Mouse (Mus musculus) heart, postnatal 0 days (tissue): ENCODE data around the gene Gm37240. TPM values are rescaled to one million over a fixed set of nuclear protein-coding genes. Genes with fewer than 3 reads are reported as not detected.

ENCODE experiments used
- ATAC-seq: fragments of 200-750 bp; cut with Nextera tagmentation; 2 replicates; pipeline ENCODE4 v1.8.0; 2017; ENCODE audit warnings: low read depth, moderate number of reproducible peaks, moderate library complexity; ENCODE audit not compliant: insufficient read depth
- DNase-seq: peaks from one replicate; pipeline ENCODE4 v3.0.0-alpha.2; 2016; ENCODE audit warnings: low spot score
- H3K27ac ChIP-seq: fragments of 300-500 bp; sonication (generic); 2 replicates; pipeline ENCODE4 v1.5.1; 2014; ENCODE audit warnings: low read depth, mild to moderate bottlenecking
- H3K27me3 ChIP-seq: fragments of 300-500 bp; sonication (generic); 2 replicates; pipeline ENCODE4 v1.6.1; 2014; ENCODE audit warnings: low read length, mixed read lengths; ENCODE audit not compliant: control insufficient read depth, insufficient read depth
- H3K36me3 ChIP-seq: fragments of 300-500 bp; sonication (generic); replicated peaks from 2 replicates; pipeline ENCODE4 v1.6.1; 2014; ENCODE audit warnings: low read length, mixed read lengths; ENCODE audit not compliant: control insufficient read depth, insufficient read depth
- H3K4me1 ChIP-seq: fragments of 300-500 bp; sonication (generic); 2 replicates; pipeline ENCODE4 v1.6.1; 2014; ENCODE audit warnings: antibody characterized with exemption; ENCODE audit not compliant: control insufficient read depth, insufficient read depth
- H3K4me2 ChIP-seq: fragments of 300-500 bp; sonication (generic); 2 replicates; pipeline ENCODE4 v1.6.1; 2014; ENCODE audit warnings: low read depth, mild to moderate bottlenecking, low read length, moderate library complexity
- H3K4me3 ChIP-seq: fragments of 300-500 bp; sonication (generic); 2 replicates; pipeline ENCODE4 v1.5.1; 2014; ENCODE audit warnings: low read depth, low read length
- H3K9ac ChIP-seq: fragments of 300-500 bp; sonication (generic); replicated peaks from 2 replicates; pipeline ENCODE4 v1.6.1; 2014; ENCODE audit warnings: low read depth, low read length, mixed read lengths
- H3K9me3 ChIP-seq: fragments of 300-500 bp; sonication (generic); replicated peaks from 2 replicates; pipeline ENCODE4 v1.6.1; 2016; ENCODE audit warnings: low read length; ENCODE audit not compliant: control insufficient read depth
- CTCF ChIP-seq: IDR thresholded peaks from 2 replicates; pipeline ENCODE4 v1.5.1; 2016; ENCODE audit warnings: antibody characterized with exemption, control low read depth, low read depth
- EP300 ChIP-seq: IDR thresholded peaks from 2 replicates; pipeline ENCODE4 v1.6.1; 2016; ENCODE audit warnings: antibody characterized with exemption, low read depth
- WGBS: fragments of 180-500 bp; shearing (Covaris S2); extraction: QIAGEN DNeasy Blood & Tissue Kit; methylation state at CpG from one replicate; pipeline ENCODE4 v1.1.7; 2014; 5-methylcytosine and 5-hydroxymethylcytosine counted together
- polyA plus RNA-seq: library from polyadenylated mRNA; unstranded; fragments of >200 nt; fragmentation: Nextera tagmentation; extraction: Ambion mirVana; gene quantifications from 2 replicates; pipeline ENCODE4 v1.2.1, GENCODE M21; 2015
- total RNA-seq: library from RNA; depleted of rRNA; stranded (reverse); fragments of >200 nt; gene quantifications from 2 replicates; pipeline ENCODE4 v1.2.3, GENCODE M21; 2014; ENCODE audit warnings: low replicate concordance

Gm37240 gene
- total and polyA plus RNA-seq, 2 experiments from 2014 or later, result 21.7 to 72.1 TPM

- 77% methylated on average over 2 of the region's 2 CpGs for WGBS
- Histone ChIP-seq H3K9ac (no peak overlapping the region), H3K27ac (no peak overlapping the region), H3K9me3 (no peaks in the 10 kb centered on the region), H3K4me2 (no peak overlapping the region), H3K4me3 (no peak overlapping the region), H3K36me3 (no peaks in the 10 kb centered on the region), H3K4me1 (peaks cover 9% of the 10 kb centered on the region), H3K27me3 (no peaks in the 10 kb centered on the region)
- DNase-seq (no peak), ATAC-seq (no peak)
- no peak for TF ChIP-seq EP300
Measured at GRCm38 (mm10) chr3:85780332-85780731, 107.0 kb downstream of the Gm37240 start.

GRCm38 (mm10) chr3:85777841-85778240, 109.5 kb downstream of the Gm37240 start:
- TF ChIP-seq EP300, result no peak
- no peak for TF ChIP-seq CTCF
- WGBS, result 28% methylated on average over 2 of the region's 2 CpGs
- peak; percentile 47 for DNase-seq

GRCm38 (mm10) chr3:85777356-85777755, 110.0 kb downstream of the Gm37240 start:
- no peak overlapping the region for H3K4me2 ChIP-seq
- H3K9ac ChIP-seq, result no peak overlapping the region
- 75% methylated on average over 4 of the region's 4 CpGs for WGBS
- no peak overlapping the region for H3K4me3 ChIP-seq
- H3K9me3 ChIP-seq, result no peaks in the 10 kb centered on the region
- H3K4me1 ChIP-seq, result peaks cover 27% of the 10 kb centered on the region
- ATAC-seq (no peak), DNase-seq (no peak)
- H3K36me3 ChIP-seq, result no peaks in the 10 kb centered on the region
- H3K27me3 ChIP-seq, result no peaks in the 10 kb centered on the region
- TF ChIP-seq CTCF, result no peak
- no peak for TF ChIP-seq EP300
- H3K27ac ChIP-seq, result no peak overlapping the region

More at GRCm38 (mm10) chr3:85777841-85778240, 109.5 kb downstream of the Gm37240 start:
- ATAC-seq, result no peak
- no peak overlapping the region for H3K9ac ChIP-seq
- H3K27me3 ChIP-seq, result no peaks in the 10 kb centered on the region
- H3K4me3 ChIP-seq, result no peak overlapping the region
- H3K4me2 ChIP-seq, result no peak overlapping the region
- no peaks in the 10 kb centered on the region for H3K36me3 ChIP-seq
- peaks cover 27% of the 10 kb centered on the region for H3K4me1 ChIP-seq
- H3K27ac ChIP-seq, result no peak overlapping the region; the same call in 1 of the 2 replicates
- no peaks in the 10 kb centered on the region for H3K9me3 ChIP-seq

GRCm38 (mm10) chr3:85776707-85777106, 110.6 kb downstream of the Gm37240 start:
- WGBS, result 92% methylated on average over 10 of the region's 10 CpGs

GRCm38 (mm10) chr3:85776126-85776525, 111.2 kb downstream of the Gm37240 start:
- Histone ChIP-seq H3K9ac (no peak overlapping the region), H3K4me2 (no peak overlapping the region), H3K27ac (no peak overlapping the region), H3K36me3 (no peaks in the 10 kb centered on the region), H3K4me1 (peaks cover 27% of the 10 kb centered on the region), H3K9me3 (no peaks in the 10 kb centered on the region), H3K27me3 (no peaks in the 10 kb centered on the region), H3K4me3 (no peak overlapping the region)
- no peak for TF ChIP-seq CTCF
- TF ChIP-seq EP300, result no peak
- ATAC-seq (no peak), DNase-seq (no peak)
- WGBS, result 81% methylated on average over 6 of the region's 6 CpGs

More at GRCm38 (mm10) chr3:85776707-85777106, 110.6 kb downstream of the Gm37240 start:
- peaks cover 27% of the 10 kb centered on the region for H3K4me1 ChIP-seq
- H3K4me3 ChIP-seq, result no peak overlapping the region
- no peaks in the 10 kb centered on the region for H3K9me3 ChIP-seq
- no peaks in the 10 kb centered on the region for H3K36me3 ChIP-seq
- TF ChIP-seq EP300, result no peak
- TF ChIP-seq CTCF, result no peak
- no peak overlapping the region for H3K27ac ChIP-seq
- no peak overlapping the region for H3K9ac ChIP-seq
- H3K27me3 ChIP-seq, result no peaks in the 10 kb centered on the region
- DNase-seq (no peak), ATAC-seq (no peak)
- H3K4me2 ChIP-seq, result no peak overlapping the region

- Histone ChIP-seq H3K4me2 (no peak overlapping the region), H3K4me1 (peaks cover 24% of the 10 kb centered on the region), H3K9ac (no peak overlapping the region), H3K9me3 (no peaks in the 10 kb centered on the region), H3K27me3 (no peaks in the 10 kb centered on the region), H3K36me3 (no peaks in the 10 kb centered on the region), H3K27ac (peak overlapping the region; percentile 71), H3K4me3 (no peak overlapping the region)
- DNase-seq (peak; percentile 55), ATAC-seq (peak; percentile 81)
- WGBS, result 14% methylated on average over 4 of the region's 4 CpGs
- TF ChIP-seq CTCF, result no peak
- 0 out of 2 replicates have a peak, but pooled peaks have one; percentile 34 for TF ChIP-seq EP300
Measured at GRCm38 (mm10) chr3:85773886-85774285, 113.4 kb downstream of the Gm37240 start.
